Mouse (Mus musculus): ENCODE results near the gene Lmtk2. TPM values are rescaled to one million over a fixed set of nuclear protein-coding genes. Genes with fewer than 3 reads are reported as not detected.

Lmtk2 gene
- polyA plus RNA-seq, 1 experiment from 2014 or later: 1.2 TPM

GRCm38 (mm10) chr5:144114068-144114467 is 13.8 kb downstream of the Lmtk2 start:
- Histone ChIP-seq H3K4me1 (ENCODE audit: insufficient read depth) (peaks cover 21% of the 10 kb centered on the region), H3K36me3 (replicated peaks; ENCODE audit: insufficient read depth, low read length) (no peaks in the 10 kb centered on the region), H3K27ac (ENCODE audit: low read depth) (no peak overlapping the region), H3K4me2 (ENCODE audit: low read depth, low read length) (no peak overlapping the region), H3K9me3 (ENCODE audit: low read length) (no peaks in the 10 kb centered on the region), H3K4me3 (ENCODE audit: low read depth, low read length) (no peak overlapping the region), H3K9ac (replicated peaks) (no peak overlapping the region), H3K27me3 (ENCODE audit: insufficient read depth, low read length) (no peaks in the 10 kb centered on the region)
- TF ChIP-seq CTCF (IDR thresholded peaks at IDR 0.05; ENCODE audit: low read depth) (peak; percentile 34), EP300 (IDR thresholded peaks at IDR 0.05; ENCODE audit: low read depth) (no peak)
- ATAC-seq (no peak), DNase-seq (no peak)
- WGBS (ENCODE audit: insufficient replicate concordance): 73% methylated on average over 2 of the region's 2 CpGs

DNA sequence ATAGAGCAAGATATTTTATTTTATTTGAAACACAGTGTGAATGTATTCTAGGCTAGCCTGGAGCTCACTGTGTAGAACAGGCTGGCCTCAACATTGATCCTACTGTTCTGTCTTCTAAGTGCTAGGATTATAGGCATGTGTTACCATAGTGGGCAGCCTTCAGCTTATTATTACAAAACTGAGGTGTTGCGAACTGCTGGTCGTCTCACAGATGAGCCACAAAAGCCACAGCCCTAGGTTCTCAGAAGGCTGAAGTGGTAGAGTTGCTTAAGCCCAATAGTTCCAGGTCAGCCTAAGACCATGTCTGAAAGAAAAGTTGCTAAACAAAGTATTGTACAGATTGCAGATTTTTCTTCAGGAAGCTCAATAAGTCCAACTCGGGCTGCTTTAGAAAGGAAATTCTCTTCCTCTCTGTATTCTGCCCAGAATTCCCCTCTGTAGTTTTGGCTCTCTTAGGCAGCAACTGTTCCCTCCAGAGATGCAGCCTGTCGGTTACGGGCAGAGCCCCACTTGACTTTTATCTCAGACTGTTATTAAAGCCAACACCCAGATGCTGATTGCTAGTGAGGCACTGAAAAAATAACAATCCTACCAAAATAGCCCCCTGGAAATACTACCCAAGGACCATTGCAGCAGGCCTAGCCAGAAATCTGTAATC is 14.9 kb downstream of the Lmtk2 start:
- ATAC-seq (no peak), DNase-seq (no peak)
- no peak overlapping the region for H3K4me3 ChIP-seq (ENCODE audit: low read depth, low read length)
- H3K36me3 ChIP-seq (replicated peaks; ENCODE audit: insufficient read depth, low read length): no peaks in the 10 kb centered on the region
- no peak overlapping the region for H3K9ac ChIP-seq (replicated peaks)
- no peak overlapping the region for H3K27ac ChIP-seq (ENCODE audit: low read depth)
- TF ChIP-seq CTCF (IDR thresholded peaks at IDR 0.05; ENCODE audit: low read depth) (no peak), EP300 (IDR thresholded peaks at IDR 0.05; ENCODE audit: low read depth) (no peak)
- WGBS (ENCODE audit: insufficient replicate concordance): 45% methylated on average over 5 of the region's 5 CpGs
- no peaks in the 10 kb centered on the region for H3K27me3 ChIP-seq (ENCODE audit: insufficient read depth, low read length)
- H3K4me1 ChIP-seq (ENCODE audit: insufficient read depth): peaks cover 21% of the 10 kb centered on the region
- peak overlapping the region; percentile 10; the same call in 1 of the 2 replicates for H3K4me2 ChIP-seq (ENCODE audit: low read depth, low read length)
- H3K9me3 ChIP-seq (ENCODE audit: low read length): no peaks in the 10 kb centered on the region

GRCm38 (mm10) chr5:144115628-144115977 is 15.4 kb downstream of the Lmtk2 start:
- ATAC-seq (no peak), DNase-seq (no peak)
- TF ChIP-seq CTCF (IDR thresholded peaks at IDR 0.05; ENCODE audit: low read depth) (no peak), EP300 (IDR thresholded peaks at IDR 0.05; ENCODE audit: low read depth) (no peak)
- no peaks in the 10 kb centered on the region for H3K9me3 ChIP-seq (ENCODE audit: low read length)
- peak overlapping the region; percentile 10; the same call in 1 of the 2 replicates for H3K4me2 ChIP-seq (ENCODE audit: low read depth, low read length)
- no peak overlapping the region for H3K27ac ChIP-seq (ENCODE audit: low read depth)
- H3K4me3 ChIP-seq (ENCODE audit: low read depth, low read length): no peak overlapping the region
- H3K4me1 ChIP-seq (ENCODE audit: insufficient read depth): peaks cover 21% of the 10 kb centered on the region
- 59% methylated on average over 2 of the region's 2 CpGs for WGBS (ENCODE audit: insufficient replicate concordance)
- H3K27me3 ChIP-seq (ENCODE audit: insufficient read depth, low read length): no peaks in the 10 kb centered on the region
- no peaks in the 10 kb centered on the region for H3K36me3 ChIP-seq (replicated peaks; ENCODE audit: insufficient read depth, low read length)
- no peak overlapping the region for H3K9ac ChIP-seq (replicated peaks)

DNA sequence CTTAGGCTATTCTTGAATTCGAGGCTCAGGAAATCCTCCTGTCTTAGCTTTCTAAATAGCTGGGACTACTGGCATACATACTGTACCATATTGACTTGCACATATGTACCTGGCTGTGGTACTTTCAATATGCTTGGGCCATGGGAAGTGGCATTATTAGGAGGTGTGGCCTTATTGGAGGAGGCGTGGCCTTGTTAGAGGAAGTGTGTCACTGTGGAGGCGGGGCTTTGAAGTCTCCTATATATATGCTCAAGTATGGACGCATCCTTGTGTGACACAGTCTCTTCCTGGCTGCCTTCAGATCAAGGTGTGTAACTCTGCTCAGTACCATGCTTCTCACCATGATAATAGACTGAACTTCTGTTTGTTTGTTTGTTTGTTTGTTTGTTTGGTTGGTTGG is 18.0 kb downstream of the Lmtk2 start:
- peaks cover 17% of the 10 kb centered on the region for H3K4me1 ChIP-seq (ENCODE audit: insufficient read depth)
- ATAC-seq (no peak), DNase-seq (no peak)
- no peak overlapping the region for H3K27ac ChIP-seq (ENCODE audit: low read depth)
- TF ChIP-seq EP300 (IDR thresholded peaks at IDR 0.05; ENCODE audit: low read depth): no peak
- TF ChIP-seq CTCF (IDR thresholded peaks at IDR 0.05; ENCODE audit: low read depth): no peak
- WGBS (ENCODE audit: insufficient replicate concordance): 86% methylated on average over 4 of the region's 4 CpGs
- no peak overlapping the region for H3K9ac ChIP-seq (replicated peaks)
- H3K27me3 ChIP-seq (ENCODE audit: insufficient read depth, low read length): no peaks in the 10 kb centered on the region
- H3K4me3 ChIP-seq (ENCODE audit: low read depth, low read length): no peak overlapping the region
- H3K4me2 ChIP-seq (ENCODE audit: low read depth, low read length): no peak overlapping the region
- no peaks in the 10 kb centered on the region for H3K36me3 ChIP-seq (replicated peaks; ENCODE audit: insufficient read depth, low read length)
- no peaks in the 10 kb centered on the region for H3K9me3 ChIP-seq (ENCODE audit: low read length)

GRCm38 (mm10) chr5:144119286-144119685 is 19.1 kb downstream of the Lmtk2 start:
- Histone ChIP-seq H3K27me3 (ENCODE audit: insufficient read depth, low read length) (no peaks in the 10 kb centered on the region), H3K27ac (ENCODE audit: low read depth) (no peak overlapping the region), H3K4me1 (ENCODE audit: insufficient read depth) (peaks cover 14% of the 10 kb centered on the region), H3K4me3 (ENCODE audit: low read depth, low read length) (no peak overlapping the region), H3K4me2 (ENCODE audit: low read depth, low read length) (no peak overlapping the region), H3K9me3 (ENCODE audit: low read length) (no peaks in the 10 kb centered on the region), H3K9ac (replicated peaks) (no peak overlapping the region), H3K36me3 (replicated peaks; ENCODE audit: insufficient read depth, low read length) (no peaks in the 10 kb centered on the region)
- DNase-seq (no peak), ATAC-seq (no peak)
- TF ChIP-seq EP300 (IDR thresholded peaks at IDR 0.05; ENCODE audit: low read depth) (no peak), CTCF (IDR thresholded peaks at IDR 0.05; ENCODE audit: low read depth) (no peak)
- WGBS (ENCODE audit: insufficient replicate concordance): 73% methylated on average over 2 of the region's 2 CpGs

DNA sequence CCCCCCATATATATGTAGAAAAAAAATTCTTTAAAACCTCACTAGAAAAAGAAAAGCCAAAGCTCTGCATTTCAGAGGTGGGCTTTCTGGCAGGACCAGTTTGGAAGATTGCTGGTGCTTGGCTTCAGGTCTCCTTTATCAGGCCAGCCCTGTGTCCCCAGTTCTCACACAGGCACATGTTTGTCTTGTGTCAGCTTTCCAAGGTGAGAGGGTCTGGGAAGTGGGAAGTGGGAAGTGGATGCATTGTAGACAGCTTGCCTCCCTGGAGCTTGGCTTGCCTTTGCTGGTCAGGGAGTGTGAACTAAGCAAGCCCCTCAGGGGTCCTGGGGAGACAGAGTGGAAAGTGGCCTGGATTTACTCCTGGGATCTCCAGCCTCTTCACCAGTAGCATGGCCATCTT is 21.3 kb downstream of the Lmtk2 start:
- Histone ChIP-seq H3K4me1 (ENCODE audit: insufficient read depth) (no peaks in the 10 kb centered on the region; the same call in none of the 2 replicates), H3K4me2 (ENCODE audit: low read depth, low read length) (no peak overlapping the region), H3K36me3 (replicated peaks; ENCODE audit: insufficient read depth, low read length) (no peaks in the 10 kb centered on the region), H3K9ac (replicated peaks) (no peak overlapping the region), H3K27me3 (ENCODE audit: insufficient read depth, low read length) (no peaks in the 10 kb centered on the region), H3K4me3 (ENCODE audit: low read depth, low read length) (no peak overlapping the region), H3K9me3 (ENCODE audit: low read length) (no peaks in the 10 kb centered on the region), H3K27ac (ENCODE audit: low read depth) (no peak overlapping the region)
- TF ChIP-seq CTCF (IDR thresholded peaks at IDR 0.05; ENCODE audit: low read depth): no peak
- no peak for TF ChIP-seq EP300 (IDR thresholded peaks at IDR 0.05; ENCODE audit: low read depth)
- DNase-seq: no peak
- ATAC-seq: no peak

Data from liver, postnatal 0 days (tissue).